Mouse (Mus musculus) embryonic facial prominence, embryonic 13.5 days (tissue): ENCODE data around the gene Smarca5. TPM values are rescaled to one million over a fixed set of nuclear protein-coding genes. Genes with fewer than 3 reads are reported as not detected.

ENCODE experiments used
- ATAC-seq: fragments of 200-750 bp; cut with Nextera tagmentation; 2 replicates; pipeline ENCODE4 v1.8.0; 2017; ENCODE audit warnings: low read depth; ENCODE audit not compliant: insufficient number of reproducible peaks, insufficient read depth, low FRiP score, low TSS enrichment
- H3K27ac ChIP-seq: fragments of 300-500 bp; sonication (generic); 2 replicates; pipeline ENCODE4 v1.5.1; 2015; ENCODE audit warnings: moderate library complexity, mild to moderate bottlenecking, inconsistent platforms
- H3K27me3 ChIP-seq: fragments of 300-500 bp; sonication (generic); 2 replicates; pipeline ENCODE4 v1.6.1; 2015; ENCODE audit warnings: mild to moderate bottlenecking, inconsistent platforms
- H3K36me3 ChIP-seq: fragments of 300-500 bp; sonication (generic); 2 replicates; pipeline ENCODE4 v1.6.1; 2015; ENCODE audit warnings: mild to moderate bottlenecking, inconsistent platforms
- H3K4me1 ChIP-seq: fragments of 300-500 bp; sonication (generic); 2 replicates; pipeline ENCODE4 v1.6.1; 2015; ENCODE audit warnings: inconsistent platforms
- H3K4me2 ChIP-seq: fragments of 300-500 bp; sonication (generic); 2 replicates; pipeline ENCODE4 v1.6.1; 2015; ENCODE audit warnings: moderate library complexity, mild to moderate bottlenecking, inconsistent platforms
- H3K4me3 ChIP-seq: fragments of 300-500 bp; sonication (generic); 2 replicates; pipeline ENCODE4 v1.5.1; 2015; ENCODE audit warnings: mild to moderate bottlenecking, inconsistent platforms
- H3K9ac ChIP-seq: fragments of 300-500 bp; sonication (generic); 2 replicates; pipeline ENCODE4 v1.6.1; 2015; ENCODE audit warnings: mild to moderate bottlenecking, inconsistent platforms
- H3K9me3 ChIP-seq: fragments of 300-500 bp; sonication (generic); 2 replicates; pipeline ENCODE4 v1.6.1; 2016; ENCODE audit warnings: inconsistent platforms
- WGBS: fragments of 180-500 bp; shearing (Covaris S2); methylation state at CpG from one replicate; pipeline ENCODE4 v1.1.7; 2015; ENCODE audit warnings: mixed read lengths; 5-methylcytosine and 5-hydroxymethylcytosine counted together
- polyA plus RNA-seq: library from polyadenylated mRNA; unstranded; fragments of >200 nt; fragmentation: Nextera tagmentation; extraction: Ambion mirVana; gene quantifications from 2 replicates; pipeline ENCODE4 v1.2.1, GENCODE M21; 2015

Smarca5 gene
- polyA plus RNA-seq, 1 experiment from 2014 or later = 86.2 TPM

DNA sequence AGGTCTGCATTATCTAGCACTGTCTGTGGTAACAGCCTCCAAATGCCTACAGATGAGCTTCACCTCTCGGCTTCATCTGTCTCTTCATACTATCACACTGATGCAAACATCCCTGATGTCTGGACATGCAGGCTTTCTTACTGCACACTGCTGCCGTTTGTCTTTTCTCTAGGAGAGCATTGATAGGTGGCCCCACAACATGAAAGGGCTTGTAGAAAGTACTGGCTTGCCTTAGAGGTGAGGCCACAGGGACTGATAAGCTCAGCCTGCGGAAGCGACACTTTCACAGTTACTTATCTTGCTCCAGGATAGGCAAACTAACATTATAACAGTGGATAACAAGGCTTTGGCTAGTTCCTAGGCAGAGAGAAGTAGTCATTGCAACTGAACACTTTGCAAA lies 78.2 kb downstream of the Smarca5 start:
- no peak for ATAC-seq
- H3K4me3 ChIP-seq = no peak overlapping the region
- no peak overlapping the region for H3K9ac ChIP-seq
- H3K9me3 ChIP-seq = no peaks in the 10 kb centered on the region
- WGBS = 71% methylated on average over 4 of the region's 4 CpGs
- no peak overlapping the region for H3K4me2 ChIP-seq
- H3K27ac ChIP-seq = no peak overlapping the region
- no peaks in the 10 kb centered on the region for H3K27me3 ChIP-seq
- H3K4me1 ChIP-seq = no peaks in the 10 kb centered on the region
- H3K36me3 ChIP-seq = no peaks in the 10 kb centered on the region

DNA sequence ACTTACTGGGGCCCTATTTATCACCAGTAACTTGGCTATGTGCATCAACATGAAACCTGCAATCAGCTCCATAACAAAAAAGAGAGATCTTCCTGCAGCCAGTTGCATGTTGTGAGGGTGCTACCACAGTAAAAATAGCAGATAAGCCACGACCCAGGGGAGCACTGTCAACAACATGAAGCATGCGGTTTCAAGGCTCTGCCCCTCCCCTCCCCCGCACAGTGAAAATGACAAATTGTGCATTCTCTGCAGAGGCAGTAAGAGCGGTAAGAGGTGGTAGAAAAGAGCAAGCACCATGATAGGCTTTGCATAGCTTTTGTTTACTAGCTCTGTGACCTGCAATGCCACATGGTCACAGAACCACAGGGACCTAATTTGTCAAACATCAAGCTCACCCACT lies 81.7 kb downstream of the Smarca5 start:
- no peaks in the 10 kb centered on the region for H3K4me1 ChIP-seq
- no peak overlapping the region for H3K4me2 ChIP-seq
- no peak overlapping the region for H3K9ac ChIP-seq
- no peaks in the 10 kb centered on the region for H3K9me3 ChIP-seq
- 54% methylated on average over 4 of the region's 4 CpGs for WGBS
- ATAC-seq = no peak
- H3K36me3 ChIP-seq = no peaks in the 10 kb centered on the region
- H3K27ac ChIP-seq = no peak overlapping the region
- H3K27me3 ChIP-seq = no peaks in the 10 kb centered on the region
- no peak overlapping the region for H3K4me3 ChIP-seq

Other genes starting within 250 kb of the Smarca5 start
- 2.7 and 12.0 TPM in 2 replicates for gene Gypa, start 245.7 kb downstream of the Smarca5 start, polyA plus RNA-seq
- gene Frem3, start 128.4 kb downstream of the Smarca5 start, polyA plus RNA-seq = 0.03 and 0.07 TPM in 2 replicates
- gene Gab1, start 141.0 kb upstream of the Smarca5 start, polyA plus RNA-seq = 22.2 and 22.7 TPM in 2 replicates